In genomic region chr4:154634001-154634400, GRCm38 (mm10) we compare ENCODE assay signal across 12 mouse cellular contexts. TPM values are rescaled to one million over a fixed set of nuclear protein-coding genes. Genes with fewer than 3 reads are reported as not detected.
DNase-seq lines count a peak whose midpoint lies in the region; ATAC-seq and TF ChIP-seq lines count a peak whose summit lies in the region.
"Had no signal": no experiment of that assay in that cellular context is flagged by ENCODE, and none has a peak within 500 bp of the region (broad histone marks: within the 10 kb centered on the region; RNA-seq: fewer than 3 reads in every experiment).

No protein-coding gene starts in this region.

- ATAC-seq in lung, embryonic 16.5 days (ENCODE audit: low read depth), result no peak
- ATAC-seq in liver, embryonic 16.5 days (ENCODE audit: low read depth), result no peak

- peaks cover 9% of the 10 kb centered on the region; the same call in 1 of the 2 replicates for H3K4me1 ChIP-seq in lung, embryonic 16.5 days (replicated peaks; ENCODE audit: control insufficient read depth, insufficient read depth, low read length)
- no peaks in the 10 kb centered on the region; the same call in 1 of the 2 replicates for H3K4me1 ChIP-seq in liver, embryonic 16.5 days (ENCODE audit: control insufficient read depth, low read depth, low read length)
- H3K4me1 ChIP-seq in cerebellum, adult 2 months (ENCODE audit: control insufficient read depth, insufficient read depth, low read length), result no peaks in the 10 kb centered on the region

- H3K27me3 ChIP-seq in lung, embryonic 16.5 days (ENCODE audit: control insufficient read depth, insufficient read depth, low read depth, low read length), result peaks cover 50% of the 10 kb centered on the region
- H3K27me3 ChIP-seq in liver, embryonic 16.5 days (ENCODE audit: control insufficient read depth, insufficient read depth, low read depth, low read length), result peaks cover 68% of the 10 kb centered on the region
- H3K27me3 ChIP-seq in cerebellum, adult 2 months (ENCODE audit: control insufficient read depth, insufficient read depth, low read length), result peaks cover 5% of the 10 kb centered on the region; the same call in 1 of the 2 replicates

- peak overlapping the region; percentile 81 for H3K4me3 ChIP-seq in lung, embryonic 16.5 days (ENCODE audit: low read length)
- H3K4me3 ChIP-seq in liver, embryonic 16.5 days (ENCODE audit: low read depth, low read length), result no peak overlapping the region
- no peak overlapping the region for H3K4me3 ChIP-seq in cerebellum, adult 2 months (replicated peaks; ENCODE audit: insufficient read depth, low read depth, low read length)
- H3K4me3 ChIP-seq: myocyte had no signal

- 34% methylated on average over 3 of the region's 3 CpGs for WGBS in lung, embryonic 16.5 days
- WGBS in liver, embryonic 16.5 days (ENCODE audit: insufficient replicate concordance), result 35% methylated on average over 3 of the region's 3 CpGs
- 73% methylated on average over 3 of the region's 3 CpGs for WGBS in cerebellum, adult 2 months

- H3K9me3 ChIP-seq in lung, embryonic 16.5 days (ENCODE audit: control insufficient read depth, low read length), result no peaks in the 10 kb centered on the region
- no peaks in the 10 kb centered on the region for H3K9me3 ChIP-seq in liver, embryonic 16.5 days (replicated peaks; ENCODE audit: control insufficient read depth, low read length)

- H3K36me3 ChIP-seq in lung, embryonic 16.5 days (ENCODE audit: control insufficient read depth, insufficient read depth, low read length), result no peaks in the 10 kb centered on the region
- H3K36me3 ChIP-seq in liver, embryonic 16.5 days (ENCODE audit: control insufficient read depth, insufficient read depth), result no peaks in the 10 kb centered on the region

- TF ChIP-seq POLR2A in cerebellum, adult 2 months (IDR thresholded peaks at IDR 0.05; ENCODE audit: borderline replicate concordance, insufficient read depth, low read length), result no peak

- H3K4me2 ChIP-seq in lung, embryonic 16.5 days (ENCODE audit: low read depth, low read length), result peak overlapping the region; percentile 67
- 0 out of 2 replicates have a peak overlapping the region, but pooled peaks have one; percentile 65 for H3K4me2 ChIP-seq in liver, embryonic 16.5 days (ENCODE audit: low read depth, low read length)

- TF ChIP-seq CTCF in cerebellum, adult 2 months (IDR thresholded peaks at IDR 0.05; ENCODE audit: borderline replicate concordance, insufficient read depth, low read depth, low read length), result no peak

- peak overlapping the region; percentile 12; the same call in 1 of the 2 replicates for H3K27ac ChIP-seq in lung, embryonic 16.5 days (ENCODE audit: low read length)
- no peak overlapping the region for H3K27ac ChIP-seq in liver, embryonic 16.5 days (ENCODE audit: low read length)
- H3K27ac ChIP-seq in cerebellum, adult 2 months (ENCODE audit: insufficient read depth, low read length), result no peak overlapping the region

- peak; percentile 25 for DNase-seq in embryo, embryonic 9.5 days (ENCODE audit: extremely low spot score)
- DNase-seq in embryo, embryonic 10 days (ENCODE audit: low spot score), result no peak
- DNase-seq in lung, postnatal 14 days, result no peak
- no peak for DNase-seq in thymus, postnatal 25 days
- no peak for DNase-seq in left cerebral cortex, adult 18-20 months (ENCODE audit: low spot score in 2 of 2)
- DNase-seq in cerebellum, adult 2 months, result no peak
- DNase-seq: cerebellum, adult 9-11 months had no signal

- H3K9ac ChIP-seq in lung, embryonic 16.5 days (ENCODE audit: low read length), result peak overlapping the region; percentile 82
- H3K9ac ChIP-seq in liver, embryonic 16.5 days (ENCODE audit: low read depth, low read length), result no peak overlapping the region

RNA-seq across cellular contexts. Expression of gene Prdm16, which starts 2.7 kb away (rescaled TPM):
- polyA plus RNA-seq in lung, embryonic 16.5 days (2015; fragmentation: Nextera tagmentation; extraction: Ambion mirVana), result 25.2 and 27.9 TPM in 2 replicates
- 2.1 TPM in 2 replicates for polyA plus RNA-seq in liver, embryonic 16.5 days (2015; fragmentation: Nextera tagmentation; extraction: Ambion mirVana)
- total RNA-seq in left cerebral cortex, adult 18-20 months (2021), result 1 to 10 TPM; 8.3 to 8.8 TPM
- polyA plus RNA-seq in cerebellum, adult 2 months (2012; rRNA removed), result 4.9 and 6.0 TPM in 2 replicates
- polyA plus RNA-seq: myocyte had no signal

RNA-seq across cellular contexts. Expression of gene Actrt2, which starts 33.7 kb away (rescaled TPM):
- polyA plus RNA-seq in lung, embryonic 16.5 days (2015; fragmentation: Nextera tagmentation; extraction: Ambion mirVana), result not detected in 2 replicates
- not detected in 2 replicates for polyA plus RNA-seq in liver, embryonic 16.5 days (2015; fragmentation: Nextera tagmentation; extraction: Ambion mirVana)
- not detected for total RNA-seq in left cerebral cortex, adult 18-20 months (2021)
- not detected in 2 replicates for polyA plus RNA-seq in cerebellum, adult 2 months (2012; rRNA removed)
- polyA plus RNA-seq: large intestine, adult 2 months; myocyte; urinary bladder, adult 2 months had no signal
